Mouse (Mus musculus) brain, embryonic 14.5 days (tissue): ENCODE data around the gene Tmem266.

Experiments
- CTCF ChIP-seq: fragments of 200-500 bp; IDR thresholded peaks from 2 replicates; pipeline ENCODE4 v1.5.1; 2012; ENCODE audit warnings: inconsistent platforms, mild to moderate bottlenecking, moderate library complexity, borderline replicate concordance; ENCODE audit not compliant: insufficient read depth, insufficient read length; ENCODE audit errors: extremely low read depth
- POLR2A ChIP-seq: fragments of 200-500 bp; IDR thresholded peaks from 2 replicates; pipeline ENCODE4 v1.6.1; 2012; ENCODE audit warnings: mild to moderate bottlenecking, inconsistent platforms, borderline replicate concordance; ENCODE audit not compliant: poor library complexity, insufficient read depth, insufficient read length, severe bottlenecking; ENCODE audit errors: extremely low read depth

DNA sequence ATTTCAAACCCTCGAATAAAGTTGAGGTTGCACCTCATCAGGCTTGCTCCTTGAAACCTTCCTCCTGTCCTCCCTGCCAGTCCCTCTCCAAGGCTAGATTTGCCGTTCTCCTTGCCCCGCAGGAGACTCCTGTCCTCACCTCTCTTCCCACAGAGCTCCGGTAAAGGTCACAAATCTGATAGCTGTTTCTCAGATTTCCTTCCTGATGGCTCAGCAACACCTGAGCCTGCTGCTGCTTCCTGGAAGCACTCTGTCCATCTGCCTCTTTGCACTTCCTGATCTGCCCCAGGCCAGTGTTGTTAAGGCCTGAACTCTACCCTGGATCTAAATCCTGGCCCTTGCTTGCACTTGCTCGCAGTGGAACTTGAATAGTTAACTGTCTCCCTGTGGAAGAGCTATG lies 5.8 kb downstream of the Tmem266 start:
- no peak for TF ChIP-seq POLR2A
- no peak for TF ChIP-seq CTCF
